Mouse (Mus musculus) embryonic stem cell, embryonic (primary cell): ENCODE results near the gene Plppr3.

Experiments used
- CTCF ChIA-PET, 4 experiments: fragments of 300-600 bp in 2 of 4; fragments of 350-600 bp in 2 of 4; sonication (Branson Sonifier 250); formaldehyde crosslinking; loops; one replicate each; lab custom pipeline; 2022; ENCODE audit warnings: inconsistent platforms in 2 of 4; lab: Charles Lee
- POLR2A ChIA-PET, 4 experiments: fragments of 300-600 bp in 2 of 4; fragments of 350-600 bp in 2 of 4; sonication (Branson Sonifier 250); formaldehyde crosslinking; loops; one replicate each; lab custom pipeline; 2022; ENCODE audit warnings: antibody characterized with exemption in 4 of 4, inconsistent platforms in 1 of 4; lab: Charles Lee

Plppr3 gene

GRCm38 (mm10) chr10:79910556-79910955, 36.1 kb upstream of the Plppr3 start, which contains the start of gene Gm26602:
TSS of gene Gm26602 (plus strand) at chr10:79910856.
- POLR2A ChIA-PET: interaction anchor here in 2 of 4 experiments (0.8 to 5.7 kb wide), 11 partner anchors 9 to 316 kb away, joined by 3 to 84 read pairs (median 3); partner anchors contain the start of genes Mum1 (in 1 of the 2), Ptbp1 (in 1 of the 2) and Wdr18 (in 1 of the 2)
- CTCF ChIA-PET: interaction anchor here in 2 of 4 experiments (0.7 to 1.1 kb wide), 3 partner anchors 142 to 172 kb away, joined by 4 read pairs; no protein-coding TSS in a partner anchor

- ChIA-PET POLR2A (interaction anchor here (0.5 to 5.7 kb wide), 116 partner anchors 7 to 711 kb away, joined by 3 to 84 read pairs (median 4); partner anchors contain the start of genes Kiss1r (in 4 of the 4), Ptbp1 (in 3 of the 4), Arid3a (in 2 of the 4) and Cdc34 (in 2 of the 4)), CTCF (interaction anchor here in 3 of 4 experiments (0.5 to 2.2 kb wide), 26 partner anchors 12 to 1583 kb away, joined by 3 to 16 read pairs (median 5); partner anchors contain the start of genes Tmem259 (in 2 of the 3), Wdr18 (in 2 of the 3), Fgf22 (in 1 of the 3) and Midn (in 1 of the 3))
Observed at GRCm38 (mm10) chr10:79909092-79909922, 34.9 kb upstream of the Plppr3 start.

- POLR2A ChIA-PET: interaction anchor here (0.5 to 5.7 kb wide), 158 partner anchors 8 to 1664 kb away, joined by 3 to 84 read pairs (median 4); partner anchors contain the start of genes Kiss1r (in 4 of the 4), Ptbp1 (in 3 of the 4), Arid3a (in 2 of the 4) and Cdc34 (in 2 of the 4)
- CTCF ChIA-PET: interaction anchor here (0.5 to 2.2 kb wide), 35 partner anchors 9 to 1582 kb away, joined by 3 to 16 read pairs (median 4); partner anchors contain the start of genes Tmem259 (in 2 of the 4), Wdr18 (in 2 of the 4), Kiss1r (in 1 of the 4) and Midn (in 1 of the 4)
Observed at GRCm38 (mm10) chr10:79908167-79909091, 34.0 kb upstream of the Plppr3 start, which contains the start of gene Med16. TSS of gene Med16 (minus strand) at chr10:79908923.

DNA sequence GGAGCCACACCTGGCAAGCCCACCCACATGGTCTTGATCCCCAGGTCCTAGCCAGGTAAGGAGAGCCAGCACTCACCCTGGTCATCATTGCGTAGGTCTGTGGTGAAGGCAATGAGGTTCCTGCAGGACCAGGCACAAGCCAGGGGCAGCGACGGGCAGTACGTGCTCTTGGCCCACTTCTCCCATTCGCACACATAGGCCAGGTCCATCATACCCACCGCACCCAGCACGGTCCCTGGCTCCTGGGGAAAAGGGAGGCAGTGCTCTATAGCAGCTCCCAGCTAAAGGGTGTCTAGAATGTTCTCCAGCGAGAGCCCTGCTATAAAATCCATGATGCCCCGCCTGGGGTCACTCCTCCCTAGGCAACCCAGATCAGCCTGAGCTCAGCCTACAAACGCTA, 33.0 kb upstream of the Plppr3 start:
- ChIA-PET CTCF (interaction anchor here in 2 of 4 experiments (1.0 to 2.2 kb wide), 6 partner anchors 10 to 168 kb away, joined by 3 to 9 read pairs (median 6); partner anchors contain the start of gene Kiss1r (in 1 of the 2)), POLR2A (interaction anchor here (0.5 to 5.7 kb wide), 41 partner anchors 9 to 1197 kb away, joined by 3 to 84 read pairs (median 7); partner anchors contain the start of genes Ptbp1 (in 3 of the 4), Arid3a (in 2 of the 4), Kiss1r (in 2 of the 4) and Elane (in 1 of the 4))

GRCm38 (mm10) chr10:79906712-79907111, 32.3 kb upstream of the Plppr3 start:
- ChIA-PET CTCF (interaction anchor here in 1 of 4 experiments (0.8 kb wide), 1 partner anchor 23 kb away, joined by 3 read pairs; no protein-coding TSS in a partner anchor), POLR2A (interaction anchor here in 3 of 4 experiments (0.9 to 5.7 kb wide), 11 partner anchors 9 to 260 kb away, joined by 3 to 84 read pairs (median 4); partner anchors contain the start of genes Ptbp1 (in 2 of the 3), Arid3a (in 1 of the 3) and Wdr18 (in 1 of the 3))

GRCm38 (mm10) chr10:79900951-79901410, 26.5 kb upstream of the Plppr3 start:
- POLR2A ChIA-PET: interaction anchor here in 2 of 4 experiments (0.9 to 2.7 kb wide), 6 partner anchors 8 to 121 kb away, joined by 3 to 11 read pairs (median 4); partner anchors contain the start of gene Med16 (in 1 of the 2)
- CTCF ChIA-PET: interaction anchor here in 2 of 4 experiments (0.6 to 1.3 kb wide), 4 partner anchors 47 to 87 kb away, joined by 3 to 4 read pairs (median 3); partner anchors contain the start of genes Ptbp1 (in 1 of the 2) and Wdr18 (in 1 of the 2)

- ChIA-PET POLR2A (interaction anchor here in 3 of 4 experiments (0.5 to 5.0 kb wide), 23 partner anchors 8 to 279 kb away, joined by 3 to 42 read pairs (median 4); partner anchors contain the start of genes Med16 (in 3 of the 3), Ptbp1 (in 2 of the 3), Wdr18 (in 2 of the 3) and Gm26602 (in 1 of the 3)), CTCF (interaction anchor here (0.5 to 2.0 kb wide), 11 partner anchors 8 to 270 kb away, joined by 3 to 6 read pairs (median 4); partner anchors contain the start of gene Med16 (in 1 of the 4))
Observed at GRCm38 (mm10) chr10:79897316-79898245, 23.1 kb upstream of the Plppr3 start.

DNA sequence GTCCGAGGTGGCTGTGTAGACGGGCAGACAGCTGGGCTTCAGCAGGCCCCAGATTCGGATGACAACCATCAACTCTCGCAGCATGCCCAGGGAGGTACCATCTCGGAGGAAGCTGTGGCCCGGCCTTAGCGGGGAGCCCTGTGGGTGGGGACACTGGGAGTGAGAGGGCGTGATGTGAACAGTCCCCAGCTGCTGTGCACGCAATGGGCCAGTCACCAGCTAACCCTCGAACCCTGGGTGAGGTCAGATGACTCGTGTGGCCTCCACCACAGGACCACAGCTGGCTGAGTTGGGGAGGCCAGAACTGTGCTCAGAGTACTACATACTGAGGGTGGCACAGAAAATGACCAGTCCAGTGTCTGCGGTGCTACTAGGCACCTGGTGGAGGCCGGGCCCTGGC, 22.4 kb upstream of the Plppr3 start:
- POLR2A ChIA-PET: interaction anchor here in 3 of 4 experiments (0.6 to 5.0 kb wide), 16 partner anchors 9 to 280 kb away, joined by 3 to 42 read pairs (median 4); partner anchors contain the start of genes Med16 (in 3 of the 3), Ptbp1 (in 3 of the 3), Bsg (in 1 of the 3) and Kiss1r (in 1 of the 3)
- CTCF ChIA-PET: interaction anchor here (0.6 to 1.7 kb wide), 8 partner anchors 9 to 664 kb away, joined by 3 to 6 read pairs (median 4); partner anchors contain the start of gene Med16 (in 1 of the 4)

DNA sequence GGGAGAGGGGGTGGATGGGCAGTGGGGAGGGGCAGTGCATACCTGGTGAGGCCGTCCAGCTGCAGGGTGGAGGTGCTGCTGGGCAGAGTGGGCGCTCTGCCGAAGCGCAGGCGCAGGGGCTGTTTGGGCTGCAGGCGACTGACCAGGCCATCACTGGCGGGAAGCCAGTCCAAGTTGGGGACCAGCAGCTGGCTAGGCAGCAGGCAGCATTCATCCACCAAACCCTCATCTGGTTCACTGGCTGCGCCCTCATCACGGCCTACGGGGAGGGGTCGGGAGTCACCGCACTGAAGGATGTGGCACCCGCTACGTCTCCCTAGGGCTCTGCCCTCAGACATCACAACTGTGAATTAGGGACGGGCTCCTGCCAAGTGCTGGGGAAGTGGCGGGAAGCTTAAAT, 21.9 kb upstream of the Plppr3 start:
- ChIA-PET POLR2A (interaction anchor here in 3 of 4 experiments (0.7 to 5.0 kb wide), 14 partner anchors 8 to 192 kb away, joined by 3 to 42 read pairs (median 4); partner anchors contain the start of genes Med16 (in 3 of the 3), Ptbp1 (in 3 of the 3), Bsg (in 1 of the 3) and Kiss1r (in 1 of the 3)), CTCF (interaction anchor here in 3 of 4 experiments (0.6 to 1.7 kb wide), 7 partner anchors 10 to 664 kb away, joined by 3 to 6 read pairs (median 4); partner anchors contain the start of gene Med16 (in 1 of the 3))

- POLR2A ChIA-PET: interaction anchor here in 3 of 4 experiments (0.6 to 4.1 kb wide), 16 partner anchors 9 to 189 kb away, joined by 3 to 16 read pairs (median 4); partner anchors contain the start of genes Med16 (in 3 of the 3), Bsg (in 1 of the 3), Misp (in 1 of the 3) and Ptbp1 (in 1 of the 3)
- CTCF ChIA-PET: interaction anchor here (0.5 to 3.0 kb wide), 28 partner anchors 9 to 511 kb away, joined by 3 to 27 read pairs (median 4); partner anchors contain the start of genes Med16 (in 2 of the 4), Plppr3 (in 1 of the 4), Prtn3 (in 1 of the 4) and Stk11 (in 1 of the 4)
Observed at GRCm38 (mm10) chr10:79892451-79893118, 18.2 kb upstream of the Plppr3 start.

DNA sequence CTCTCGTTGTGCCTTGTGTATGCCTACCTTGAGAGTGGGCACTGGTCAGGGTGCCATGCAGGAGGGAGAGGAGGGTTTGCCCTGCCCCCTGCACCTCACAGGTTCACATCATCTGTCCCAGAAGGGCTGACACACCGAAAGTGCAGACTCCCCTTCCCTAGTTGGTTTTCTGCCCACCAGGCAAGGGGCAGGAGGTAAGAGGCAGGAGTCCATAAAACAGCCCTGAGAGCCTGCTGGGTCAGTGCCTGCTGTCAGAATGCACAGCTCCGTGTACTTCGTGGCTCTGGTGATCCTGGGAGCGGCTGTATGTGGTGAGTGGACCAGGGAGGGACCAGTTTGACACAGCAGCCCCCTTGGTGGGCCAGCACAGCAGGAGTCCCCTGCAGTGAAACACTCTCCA, 16.2 kb upstream of the Plppr3 start, which contains the start of gene Cfd:
Cfd (plus strand) TSS at position 184 of the 400 bp plus-strand sequence.
- CTCF ChIA-PET: interaction anchor here in 2 of 4 experiments (0.7 to 1.0 kb wide), 2 partner anchors 78 to 184 kb away, joined by 3 read pairs; no protein-coding TSS in a partner anchor

DNA sequence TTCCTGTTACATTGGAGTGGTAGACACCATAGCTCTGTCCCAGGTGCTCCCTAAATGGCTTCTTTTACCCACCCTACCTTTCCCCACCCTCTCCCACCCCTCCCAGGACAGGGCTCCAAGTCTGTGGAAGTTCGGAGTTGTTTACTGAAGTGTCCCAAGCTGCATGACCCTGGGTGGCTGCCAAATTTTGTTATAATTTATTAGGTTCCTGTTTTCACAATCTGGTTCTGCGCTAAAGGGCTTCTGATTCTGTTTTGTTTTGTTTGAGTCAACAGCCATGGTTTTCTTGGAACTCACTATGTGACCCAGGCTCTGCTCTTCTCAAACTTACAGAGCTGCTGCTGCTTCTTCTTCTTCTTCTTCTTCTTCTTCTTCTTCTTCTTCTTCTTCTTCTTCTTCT, 15.0 kb upstream of the Plppr3 start:
- ChIA-PET CTCF (interaction anchor here in 2 of 4 experiments (1.0 to 1.6 kb wide), 3 partner anchors 55 to 77 kb away, joined by 3 to 5 read pairs (median 3); no protein-coding TSS in a partner anchor), POLR2A (interaction anchor here in 2 of 4 experiments (0.7 to 1.0 kb wide), 4 partner anchors 15 to 27 kb away, joined by 3 to 4 read pairs (median 3); partner anchors contain the start of genes Plppr3 (in 1 of the 2) and Prtn3 (in 1 of the 2))

More for the DNA sequence above, 16.2 kb upstream of the Plppr3 start, which contains the start of gene Cfd:
- POLR2A ChIA-PET: interaction anchor here in 2 of 4 experiments (1.6 to 4.1 kb wide), 3 partner anchors 17 to 28 kb away, joined by 3 to 16 read pairs (median 3); partner anchors contain the start of gene Med16 (in 1 of the 2)

DNA sequence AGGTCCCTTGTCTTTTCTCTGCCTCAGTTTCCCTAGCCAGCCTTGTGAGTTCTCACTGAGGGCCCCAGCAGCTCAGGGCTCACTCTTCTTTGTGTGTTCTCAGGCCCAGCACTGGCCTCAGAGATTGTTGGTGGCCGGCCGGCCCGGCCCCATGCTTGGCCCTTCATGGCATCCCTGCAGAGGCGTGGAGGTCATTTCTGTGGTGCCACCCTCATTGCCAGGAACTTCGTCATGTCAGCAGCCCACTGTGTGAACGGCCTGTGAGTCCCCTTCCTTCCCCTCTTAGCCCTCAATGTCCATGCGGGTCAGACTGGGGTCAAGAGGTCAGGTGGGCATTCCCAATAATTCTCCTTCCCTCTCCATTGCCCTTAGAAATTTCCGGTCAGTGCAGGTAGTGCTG, 12.2 kb upstream of the Plppr3 start:
- POLR2A ChIA-PET: interaction anchor here in 2 of 4 experiments (0.7 kb wide), 2 partner anchors 21 to 27 kb away, joined by 4 to 5 read pairs; no protein-coding TSS in a partner anchor
- CTCF ChIA-PET: interaction anchor here in 1 of 4 experiments (0.6 kb wide), 1 partner anchor 106 kb away, joined by 3 read pairs; no protein-coding TSS in a partner anchor
